Mouse (Mus musculus): Measurements from ENCODE around the gene Chst4.

Gene Chst4

DNA sequence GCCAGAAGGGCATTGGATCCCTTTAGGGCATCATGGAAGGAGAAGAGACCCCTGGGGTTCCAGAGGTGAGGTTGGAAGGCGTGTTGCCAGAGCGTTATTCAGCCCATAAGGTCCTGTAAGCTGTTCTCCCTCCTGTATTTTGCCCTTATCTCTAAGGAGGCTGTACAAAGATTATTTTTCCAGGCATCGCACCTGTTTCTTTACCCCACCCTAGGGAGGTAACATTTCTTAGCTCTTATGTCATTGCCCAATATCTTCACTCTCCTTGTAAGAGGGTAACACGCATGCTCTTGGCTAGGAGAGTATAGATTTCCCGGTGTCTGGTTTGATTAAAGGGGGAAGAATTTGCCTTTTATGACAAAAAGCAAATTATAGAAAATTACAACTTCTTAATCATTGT lies at the start of gene Chst4:
Chst4 (minus strand) TSS at position 82 of the 400 bp plus-strand sequence.
- no peaks in the 10 kb centered on the region for H3K36me3 ChIP-seq (ENCODE audit: insufficient read depth, low read length)
- H3K4me3 ChIP-seq (replicated peaks; ENCODE audit: low read length): no peak within 1 kb of the TSS
- peaks cover 5% of the 10 kb centered on the region; the same call in 1 of the 2 replicates for H3K27me3 ChIP-seq (ENCODE audit: insufficient read depth, low read length)
- H3K9me3 ChIP-seq (ENCODE audit: low read length): peaks cover 5% of the 10 kb centered on the region; the same call in 1 of the 2 replicates
- TF ChIP-seq NANOG (IDR thresholded peaks at IDR 0.05; ENCODE audit: borderline replicate concordance, low read length) (no peak), POU5F1 (IDR thresholded peaks at IDR 0.05; ENCODE audit: borderline replicate concordance, low read length) (no peak), CTCF (conservative IDR thresholded peaks at IDR 0.05; ENCODE audit: low read length) (no peak)
- no peaks in the 10 kb centered on the region for H3K4me1 ChIP-seq (replicated peaks; ENCODE audit: low read depth, low read length)

DNA sequence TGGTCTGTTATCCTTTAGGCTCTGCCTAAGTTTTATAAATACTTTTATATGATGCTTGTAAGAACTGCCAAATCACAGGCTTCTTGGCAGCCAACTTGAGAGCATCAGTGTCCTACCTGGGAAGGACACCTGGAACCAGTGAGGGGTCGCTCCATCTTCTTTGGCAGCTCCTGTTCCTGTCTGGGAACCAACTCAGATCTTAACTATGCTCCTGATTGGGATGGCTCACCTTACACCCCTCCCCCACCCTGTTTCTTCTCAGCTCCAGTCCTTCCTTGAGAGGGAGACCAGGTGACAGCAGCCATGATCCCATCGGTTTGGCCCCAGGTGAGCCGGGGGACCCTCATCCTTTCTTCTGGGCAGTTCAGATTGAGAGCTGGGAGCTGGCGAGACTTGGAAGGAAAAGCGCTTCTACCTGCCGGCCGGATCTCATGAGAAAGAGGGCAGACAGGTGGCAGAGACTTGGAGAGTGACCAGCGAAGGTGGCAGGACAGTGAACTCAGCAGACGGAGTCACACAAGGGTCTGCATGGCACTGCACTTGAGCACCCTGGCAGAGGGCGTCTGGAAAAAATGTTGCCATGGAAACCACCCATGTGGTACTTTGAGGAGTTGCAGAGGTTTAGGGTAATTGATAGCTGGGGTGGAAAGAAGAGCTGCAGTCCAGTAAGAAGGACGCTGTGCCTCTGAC lies 43.0 kb upstream of the Chst4 start:
- peaks cover 12% of the 10 kb centered on the region for H3K27me3 ChIP-seq (ENCODE audit: insufficient read depth, low read length)
- H3K36me3 ChIP-seq (ENCODE audit: insufficient read depth, low read length): peaks cover 46% of the 10 kb centered on the region
- TF ChIP-seq NANOG (IDR thresholded peaks at IDR 0.05; ENCODE audit: borderline replicate concordance, low read length) (no peak), POU5F1 (IDR thresholded peaks at IDR 0.05; ENCODE audit: borderline replicate concordance, low read length) (no peak), CTCF (conservative IDR thresholded peaks at IDR 0.05; ENCODE audit: low read length) (no peak)
- H3K9me3 ChIP-seq (ENCODE audit: low read length): no peaks in the 10 kb centered on the region
- H3K4me1 ChIP-seq (replicated peaks; ENCODE audit: low read depth, low read length): peaks cover 8% of the 10 kb centered on the region; the same call in 1 of the 2 replicates
- no peak overlapping the region for H3K4me3 ChIP-seq (replicated peaks; ENCODE audit: low read length)

DNA sequence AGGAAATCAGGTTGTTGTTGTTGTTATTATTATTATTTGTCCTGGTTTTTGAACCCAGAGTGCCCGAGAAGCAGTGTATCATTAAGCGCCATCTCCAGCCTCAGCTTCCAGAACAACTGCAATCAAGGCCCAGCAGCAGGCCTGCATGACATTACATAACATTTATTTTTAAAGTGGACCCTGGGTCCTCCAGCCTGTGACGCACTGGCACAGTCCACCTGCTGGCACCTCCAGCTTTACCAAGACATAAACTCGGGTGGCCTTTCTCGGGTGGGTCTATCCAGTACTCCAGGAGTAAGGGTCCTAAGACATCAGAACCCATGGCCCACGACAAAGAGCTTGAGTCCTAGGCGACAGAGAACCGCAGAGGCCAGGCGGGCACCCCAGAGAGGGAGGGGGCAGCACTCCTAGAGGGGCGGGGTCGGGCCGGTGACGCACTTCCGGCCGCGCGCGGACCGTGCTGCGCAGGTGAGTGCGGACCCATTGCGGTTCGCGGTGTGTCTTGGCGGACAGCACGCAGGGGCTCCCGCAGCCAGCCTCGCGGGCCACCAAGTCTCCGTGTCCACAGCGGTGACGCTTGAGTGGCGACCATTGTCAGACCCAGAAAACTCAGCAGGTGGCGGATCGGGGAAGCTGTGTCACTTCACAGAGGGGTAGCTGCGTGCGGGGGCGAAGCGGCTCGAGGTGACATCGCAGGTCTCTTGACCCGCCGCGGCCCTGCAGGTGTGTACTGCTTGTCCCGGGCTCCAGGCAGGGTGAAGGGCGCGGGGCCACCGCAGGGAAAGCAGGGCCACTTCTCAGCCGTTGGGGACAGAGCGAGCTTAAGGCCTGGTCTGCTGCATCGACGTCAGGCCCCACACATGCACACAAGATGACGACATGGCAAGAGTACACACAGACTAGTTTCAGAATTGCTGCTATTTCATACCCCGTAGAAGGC lies 40.0 kb upstream of the Chst4 start, which contains the start of gene Zfp612:
Zfp612 (plus strand) TSS at position 465 of the 940 bp plus-strand sequence.
- H3K9me3 ChIP-seq (ENCODE audit: low read length): no peaks in the 10 kb centered on the region
- H3K36me3 ChIP-seq (ENCODE audit: insufficient read depth, low read length): peaks cover 29% of the 10 kb centered on the region
- no peak for TF ChIP-seq NANOG (IDR thresholded peaks at IDR 0.05; ENCODE audit: borderline replicate concordance, low read length)
- TF ChIP-seq CTCF (conservative IDR thresholded peaks at IDR 0.05; ENCODE audit: low read length): no peak
- no peak for TF ChIP-seq POU5F1 (IDR thresholded peaks at IDR 0.05; ENCODE audit: borderline replicate concordance, low read length)
- peaks cover 20% of the 10 kb centered on the region for H3K27me3 ChIP-seq (ENCODE audit: insufficient read depth, low read length)
- H3K4me1 ChIP-seq (replicated peaks; ENCODE audit: low read depth, low read length): peaks cover 8% of the 10 kb centered on the region; the same call in 1 of the 2 replicates
- H3K4me3 ChIP-seq (replicated peaks; ENCODE audit: low read length): peak within 1 kb of the TSS; percentile 83

DNA sequence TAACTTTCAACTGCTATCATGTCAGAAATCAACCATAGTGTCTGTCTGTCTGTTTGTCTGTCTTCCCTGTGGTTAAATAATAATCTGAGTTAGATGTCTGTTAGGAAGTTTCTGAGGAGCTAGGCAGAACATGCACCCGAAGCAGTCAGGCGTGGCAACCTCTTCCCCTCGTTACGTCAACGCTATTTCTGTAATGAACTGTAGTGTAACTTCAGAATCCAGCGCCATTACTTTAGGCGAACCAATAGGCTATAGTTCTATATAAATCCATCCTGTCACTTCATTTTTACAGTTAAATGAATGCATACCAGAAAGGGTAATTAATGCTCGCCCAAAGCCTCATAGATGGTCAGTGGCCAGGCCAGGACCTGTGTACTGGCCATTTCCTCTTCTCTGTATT lies 35.0 kb upstream of the Chst4 start:
- H3K27me3 ChIP-seq (ENCODE audit: insufficient read depth, low read length): peaks cover 24% of the 10 kb centered on the region
- H3K36me3 ChIP-seq (ENCODE audit: insufficient read depth, low read length): no peaks in the 10 kb centered on the region
- no peaks in the 10 kb centered on the region for H3K9me3 ChIP-seq (ENCODE audit: low read length)
- 0 out of 2 replicates have a peak, but pooled peaks cover 3% of the 10 kb centered on the region for H3K4me1 ChIP-seq (replicated peaks; ENCODE audit: low read depth, low read length)
- TF ChIP-seq CTCF (conservative IDR thresholded peaks at IDR 0.05; ENCODE audit: low read length) (no peak), POU5F1 (IDR thresholded peaks at IDR 0.05; ENCODE audit: borderline replicate concordance, low read length) (no peak), NANOG (IDR thresholded peaks at IDR 0.05; ENCODE audit: borderline replicate concordance, low read length) (no peak)
- no peak overlapping the region for H3K4me3 ChIP-seq (replicated peaks; ENCODE audit: low read length)

DNA sequence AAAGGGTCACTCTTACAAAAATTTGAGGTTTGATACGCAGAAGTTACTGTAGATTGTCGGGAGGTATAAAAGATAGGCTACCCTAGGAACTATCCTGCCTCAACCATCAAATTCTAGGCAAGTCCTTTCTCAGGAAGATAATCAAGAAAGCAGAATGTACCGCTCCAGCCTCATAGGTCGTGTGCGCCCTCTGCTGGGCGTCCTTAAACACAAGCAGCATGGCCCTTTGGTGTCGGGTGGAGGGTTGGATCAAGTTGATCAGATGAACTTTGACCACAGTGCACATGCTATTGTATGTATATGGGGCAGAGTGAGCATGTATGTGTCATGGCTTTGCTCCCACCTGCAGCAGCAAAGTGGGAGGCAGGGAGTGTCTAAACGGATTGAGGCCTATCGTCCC lies 32.1 kb upstream of the Chst4 start:
- Histone ChIP-seq H3K27me3 (ENCODE audit: insufficient read depth, low read length) (peaks cover 12% of the 10 kb centered on the region), H3K4me1 (replicated peaks; ENCODE audit: low read depth, low read length) (no peaks in the 10 kb centered on the region), H3K4me3 (replicated peaks; ENCODE audit: low read length) (no peak overlapping the region), H3K36me3 (ENCODE audit: insufficient read depth, low read length) (no peaks in the 10 kb centered on the region), H3K9me3 (ENCODE audit: low read length) (peaks cover 4% of the 10 kb centered on the region; the same call in 1 of the 2 replicates)
- TF ChIP-seq CTCF (conservative IDR thresholded peaks at IDR 0.05; ENCODE audit: low read length): peak; percentile 82
- TF ChIP-seq POU5F1 (IDR thresholded peaks at IDR 0.05; ENCODE audit: borderline replicate concordance, low read length): no peak

DNA sequence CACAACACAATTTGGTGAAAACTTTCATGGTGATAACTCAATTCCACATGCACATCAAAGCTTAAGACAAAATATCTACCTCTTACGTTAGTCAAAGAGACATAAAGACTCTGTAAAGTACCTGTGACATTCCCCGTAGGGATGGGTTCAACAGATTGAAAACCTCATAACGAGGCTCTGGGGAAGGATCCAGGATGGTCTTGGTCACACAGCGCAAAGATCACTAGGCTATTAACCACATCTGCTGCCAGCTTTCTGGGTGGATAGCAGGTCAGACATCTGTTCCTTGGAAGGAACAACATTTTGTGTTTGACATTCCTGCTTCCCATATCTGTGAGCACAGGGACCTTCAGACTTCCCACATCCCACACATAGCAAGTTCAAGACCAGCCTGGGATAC lies 30.2 kb upstream of the Chst4 start:
- no peaks in the 10 kb centered on the region for H3K36me3 ChIP-seq (ENCODE audit: insufficient read depth, low read length)
- TF ChIP-seq POU5F1 (IDR thresholded peaks at IDR 0.05; ENCODE audit: borderline replicate concordance, low read length) (no peak), CTCF (conservative IDR thresholded peaks at IDR 0.05; ENCODE audit: low read length) (no peak)
- peaks cover 9% of the 10 kb centered on the region for H3K27me3 ChIP-seq (ENCODE audit: insufficient read depth, low read length)
- no peaks in the 10 kb centered on the region for H3K4me1 ChIP-seq (replicated peaks; ENCODE audit: low read depth, low read length)
- peaks cover 4% of the 10 kb centered on the region; the same call in 1 of the 2 replicates for H3K9me3 ChIP-seq (ENCODE audit: low read length)
- H3K4me3 ChIP-seq (replicated peaks; ENCODE audit: low read length): no peak overlapping the region

DNA sequence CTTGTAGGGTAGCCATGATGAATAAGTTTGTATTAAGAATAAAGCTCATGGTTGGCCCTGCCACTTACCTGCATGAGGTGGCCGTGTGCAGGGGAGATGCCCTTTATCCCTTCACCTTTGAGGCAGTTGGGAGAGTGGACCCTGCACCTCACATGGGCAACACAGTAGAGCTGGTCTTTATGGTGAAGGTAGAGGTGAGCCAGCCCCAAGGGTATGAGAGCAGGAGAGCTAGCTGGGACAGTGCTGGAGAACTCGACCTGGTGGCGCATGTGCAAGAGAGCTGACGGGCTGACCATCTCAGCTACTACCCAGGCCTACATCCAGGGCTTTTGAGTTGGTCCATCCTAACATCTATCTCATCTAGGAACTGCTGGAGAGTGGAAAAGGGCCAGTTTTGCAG lies 26.1 kb upstream of the Chst4 start:
- H3K27me3 ChIP-seq (ENCODE audit: insufficient read depth, low read length): no peaks in the 10 kb centered on the region
- peaks cover 7% of the 10 kb centered on the region; the same call in 1 of the 2 replicates for H3K9me3 ChIP-seq (ENCODE audit: low read length)
- H3K4me3 ChIP-seq (replicated peaks; ENCODE audit: low read length): no peak overlapping the region
- H3K36me3 ChIP-seq (ENCODE audit: insufficient read depth, low read length): no peaks in the 10 kb centered on the region
- TF ChIP-seq CTCF (conservative IDR thresholded peaks at IDR 0.05; ENCODE audit: low read length): no peak
- no peak for TF ChIP-seq POU5F1 (IDR thresholded peaks at IDR 0.05; ENCODE audit: borderline replicate concordance, low read length)
- TF ChIP-seq NANOG (IDR thresholded peaks at IDR 0.05; ENCODE audit: borderline replicate concordance, low read length): no peak
- H3K4me1 ChIP-seq (replicated peaks; ENCODE audit: low read depth, low read length): no peaks in the 10 kb centered on the region

Data from E14TG2a.4 (cell line).